Mouse (Mus musculus) heart, postnatal 36 days (tissue): Measurements from ENCODE around the gene Ttll1. TPM values are rescaled to one million over a fixed set of nuclear protein-coding genes. Genes with fewer than 3 reads are reported as not detected.

Source experiments
- DNase-seq, 2 experiments: peaks; one replicate each; pipeline ENCODE4 v3.0.0; 2021 to 2022
- intact Hi-C: fragments of 180-260 bp; cut with DNase I; formaldehyde crosslinking; loops from one replicate; pipeline ENCODE4 v1.15.1; 2025
- total RNA-seq, 2 experiments: library from RNA; stranded (reverse); gene quantifications; 2 replicates each; pipeline ENCODE4 v1.2.3; 2021

Gene Ttll1
- total RNA-seq, 2 experiments from 2014 or later: 47.3 to 53.2 TPM

- intact Hi-C loops: no loop called here
Measured at GRCm38 (mm10) chr15:83487477-83488115, 23.1 kb downstream of the Ttll1 start.

GRCm38 (mm10) chr15:83484311-83484710 lies 26.4 kb downstream of the Ttll1 start:
- intact Hi-C loops: loop anchor here (5.0 kb wide), 2 partner anchors 72 to 92 kb away; no protein-coding TSS in a partner anchor
- no peak for DNase-seq

More at GRCm38 (mm10) chr15:83487477-83488115, 23.1 kb downstream of the Ttll1 start:
- DNase-seq: no peak

- intact Hi-C loops: loop anchor here (5.0 kb wide), 2 partner anchors 71 to 91 kb away; no protein-coding TSS in a partner anchor
- DNase-seq: peak in 1 of 2 experiments; percentile 41
Measured at GRCm38 (mm10) chr15:83483482-83483881, 27.2 kb downstream of the Ttll1 start.

GRCm38 (mm10) chr15:83482645-83483224 lies 28.0 kb downstream of the Ttll1 start:
- intact Hi-C loops: loop anchor here (5.0 kb wide), 2 partner anchors 70 to 90 kb away; no protein-coding TSS in a partner anchor
- no peak for DNase-seq

GRCm38 (mm10) chr15:83481236-83481780 lies 29.4 kb downstream of the Ttll1 start:
- intact Hi-C loops: loop anchor here (5.0 kb wide), 2 partner anchors 69 to 89 kb away; no protein-coding TSS in a partner anchor
- no peak for DNase-seq

- no peak for DNase-seq
- intact Hi-C loops: loop anchor here (5.0 kb wide), 2 partner anchors 68 to 88 kb away; no protein-coding TSS in a partner anchor
Measured at GRCm38 (mm10) chr15:83479818-83480217, 30.9 kb downstream of the Ttll1 start.

- intact Hi-C loops: no loop called here
- no peak for DNase-seq
Measured at GRCm38 (mm10) chr15:83478096-83478495, 32.6 kb downstream of the Ttll1 start.

GRCm38 (mm10) chr15:83476593-83477273 lies 34.0 kb downstream of the Ttll1 start:
- intact Hi-C loops: no loop called here
- no peak for DNase-seq

GRCm38 (mm10) chr15:83474466-83474836 lies 36.2 kb downstream of the Ttll1 start:
- no peak for DNase-seq
- intact Hi-C loops: no loop called here

GRCm38 (mm10) chr15:83473832-83474465 lies 36.7 kb downstream of the Ttll1 start:
- peak; percentile 43 to 71 for DNase-seq
- intact Hi-C loops: no loop called here

GRCm38 (mm10) chr15:83473251-83473650 lies 37.4 kb downstream of the Ttll1 start:
- DNase-seq: no peak
- intact Hi-C loops: no loop called here

- intact Hi-C loops: no loop called here
- peak; percentile 56 to 73 for DNase-seq
Measured at GRCm38 (mm10) chr15:83471476-83471875, 39.2 kb downstream of the Ttll1 start.

- no peak for DNase-seq
- intact Hi-C loops: no loop called here
Measured at GRCm38 (mm10) chr15:83470443-83470842, 40.2 kb downstream of the Ttll1 start.

GRCm38 (mm10) chr15:83469279-83469821 lies 41.3 kb downstream of the Ttll1 start:
- intact Hi-C loops: no loop called here
- DNase-seq: no peak

- intact Hi-C loops: no loop called here
- no peak for DNase-seq
Measured at GRCm38 (mm10) chr15:83467232-83467966, 43.3 kb downstream of the Ttll1 start.

- intact Hi-C loops: no loop called here
- no peak for DNase-seq
Measured at GRCm38 (mm10) chr15:83466331-83466730, 44.4 kb downstream of the Ttll1 start.

- intact Hi-C loops: loop anchor here (5.0 kb wide), 1 partner anchor 53 kb away; no protein-coding TSS in a partner anchor
- DNase-seq: no peak
Measured at GRCm38 (mm10) chr15:83464905-83465650, 45.6 kb downstream of the Ttll1 start.

- intact Hi-C loops: loop anchor here (5.0 kb wide), 1 partner anchor 52 kb away; no protein-coding TSS in a partner anchor
- DNase-seq: peak; percentile 97
Measured at GRCm38 (mm10) chr15:83464083-83464904, 46.4 kb downstream of the Ttll1 start, which contains the start of gene Pacsin2. TSS of gene Pacsin2 (minus strand) at chr15:83464606.
